Mouse (Mus musculus) lung, postnatal 14 days (tissue): ENCODE measurements around the gene Klf16.
A peak's percentile ranks its signal among the peaks of the same experiment; 100 is the strongest.
"Not testable (repeated sequence)": the region's sequence is repeated elsewhere in the genome, so short reads cannot be mapped to it uniquely, and the experiment has no call there.

Source experiments
- DNase-seq: peaks from one replicate; pipeline ENCODE4 v3.0.0; 2021

Klf16 gene

GRCm38 (mm10) chr10:80605721-80606120, 28.6 kb upstream of the Klf16 start, which contains the start of gene Gm49322:
Gene Gm49322 (plus strand): TSS chr10:80606021.
- DNase-seq, result not testable (repeated sequence)

DNA sequence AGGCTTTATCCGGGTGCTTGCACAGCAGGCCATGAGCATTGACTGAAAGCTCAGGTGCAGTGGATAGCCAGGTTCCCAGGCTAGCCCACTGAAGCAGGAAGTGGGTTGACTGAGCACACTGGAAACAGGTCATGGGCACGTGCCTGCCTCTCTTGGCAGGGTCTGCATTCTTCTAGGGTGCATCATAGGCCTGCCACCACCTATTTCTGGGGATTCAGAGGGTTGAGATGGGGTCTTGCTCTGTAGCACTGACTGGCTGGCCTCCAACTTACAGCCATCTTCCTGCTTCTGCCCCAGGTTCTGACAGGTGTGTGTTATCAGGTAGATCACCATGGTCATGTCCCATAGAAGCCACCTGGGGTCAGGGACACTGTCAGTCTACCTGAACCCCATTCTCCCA, 27.9 kb upstream of the Klf16 start:
- no peak for DNase-seq

DNA sequence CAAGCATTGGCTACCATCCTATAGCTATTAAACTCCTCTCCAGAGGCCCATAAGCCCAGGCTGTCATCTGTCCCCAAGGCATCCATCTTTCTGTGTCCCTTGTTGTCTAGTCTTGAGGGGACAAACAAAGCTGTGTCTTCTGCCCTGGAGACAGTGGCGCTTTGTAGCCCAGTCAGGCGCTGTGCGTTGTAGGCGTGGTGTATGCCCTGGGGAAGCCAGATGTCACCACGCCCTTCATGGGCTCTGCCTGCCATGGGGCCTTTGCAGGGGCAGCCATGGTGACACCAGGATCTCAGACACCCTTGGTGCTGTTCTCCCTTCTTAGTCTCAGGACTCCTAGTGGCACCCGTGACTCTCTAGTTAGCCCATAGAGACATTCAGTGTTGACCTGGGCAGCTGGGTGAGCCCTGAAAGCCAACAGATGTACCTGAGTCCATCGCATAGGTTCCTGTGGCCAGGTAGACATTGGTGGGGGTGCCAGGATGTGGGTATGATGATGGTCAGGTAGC, 26.9 kb upstream of the Klf16 start:
- DNase-seq, result no peak

- no peak for DNase-seq
Observed at GRCm38 (mm10) chr10:80603364-80603763, 26.2 kb upstream of the Klf16 start.

DNA sequence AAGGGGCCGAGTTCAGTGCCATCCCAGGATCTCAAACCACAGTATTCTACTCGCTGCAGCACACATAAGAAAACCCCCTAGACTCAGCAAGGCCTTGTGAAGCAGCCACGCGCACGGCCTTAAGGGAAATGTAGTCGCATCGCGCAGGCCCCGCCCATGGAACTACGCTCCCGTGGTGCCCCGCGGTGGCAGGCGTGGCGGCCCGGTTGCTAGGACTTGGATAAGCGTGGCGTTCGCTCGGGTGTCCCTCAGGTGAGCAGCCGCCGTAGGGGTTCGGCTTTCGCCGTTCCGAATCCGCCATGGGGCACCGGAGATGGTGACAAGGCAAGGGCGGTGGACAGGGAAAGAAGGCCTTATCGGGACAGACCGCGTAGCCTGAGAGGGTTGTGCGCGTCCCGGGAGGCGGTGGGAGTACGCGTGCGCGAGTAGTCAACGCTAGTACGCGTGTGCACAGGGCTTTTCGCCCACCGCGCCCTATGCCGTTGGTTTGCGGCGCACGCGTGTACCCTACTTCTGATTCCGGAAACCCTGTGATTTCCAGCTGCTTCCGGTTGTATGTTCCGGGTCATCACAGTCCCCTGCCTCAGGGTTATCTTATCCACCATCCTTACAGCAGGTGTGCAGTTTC, 25.7 kb upstream of the Klf16 start, which contains the start of the genes Scamp4 and Adat3:
Scamp4 (plus strand) TSS at position 175 of the 628 bp plus-strand sequence.
Adat3 (plus strand) TSS at position 183 of the 628 bp plus-strand sequence.
- peak; percentile 93 for DNase-seq

DNA sequence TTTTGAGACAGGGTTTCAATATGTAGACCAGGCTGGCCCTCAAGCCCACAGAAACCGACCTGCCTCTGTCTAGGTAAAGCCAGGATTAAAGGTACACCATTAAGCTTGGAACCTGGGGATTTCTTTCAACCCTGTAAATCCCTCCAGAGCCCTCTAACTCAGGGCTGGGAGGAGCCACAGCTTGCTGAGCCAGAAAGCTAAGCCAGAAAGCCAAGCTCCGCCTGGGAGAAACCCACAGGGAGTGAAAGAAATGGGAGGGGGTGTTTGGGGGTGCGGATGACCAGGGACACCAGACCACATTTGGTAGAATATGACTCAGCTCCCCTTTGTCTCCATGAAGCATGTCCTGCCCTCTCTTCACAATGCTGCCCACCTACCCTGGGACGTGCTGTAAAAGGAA, 19.2 kb upstream of the Klf16 start:
- no peak for DNase-seq

GRCm38 (mm10) chr10:80589879-80590854, 13.0 kb upstream of the Klf16 start, which contains the start of gene Abhd17a:
Gene Abhd17a (minus strand): TSS chr10:80590341.
- peak; percentile 97 for DNase-seq

- no peak for DNase-seq
Observed at GRCm38 (mm10) chr10:80589127-80589878, 12.2 kb upstream of the Klf16 start.

DNA sequence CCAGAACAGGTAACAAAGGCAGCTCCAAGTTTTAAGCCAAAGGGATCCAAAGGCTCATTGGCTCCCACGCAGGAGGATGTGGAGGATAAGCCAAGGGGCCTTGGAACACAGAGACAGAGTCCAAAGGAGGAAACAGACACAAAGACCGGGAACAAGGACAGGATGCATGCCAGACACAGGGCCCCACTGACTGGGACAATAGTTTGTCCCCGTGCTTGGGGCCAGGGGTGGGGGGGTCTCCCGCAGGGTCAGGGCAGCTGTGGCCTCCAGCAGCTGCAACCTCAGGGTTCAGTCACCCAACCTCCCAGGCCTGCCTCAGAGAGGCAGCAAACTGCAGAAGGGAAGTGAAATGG, 10.2 kb upstream of the Klf16 start:
- DNase-seq, result peak; percentile 50

GRCm38 (mm10) chr10:80586407-80587304, 9.5 kb upstream of the Klf16 start:
- no peak for DNase-seq

DNA sequence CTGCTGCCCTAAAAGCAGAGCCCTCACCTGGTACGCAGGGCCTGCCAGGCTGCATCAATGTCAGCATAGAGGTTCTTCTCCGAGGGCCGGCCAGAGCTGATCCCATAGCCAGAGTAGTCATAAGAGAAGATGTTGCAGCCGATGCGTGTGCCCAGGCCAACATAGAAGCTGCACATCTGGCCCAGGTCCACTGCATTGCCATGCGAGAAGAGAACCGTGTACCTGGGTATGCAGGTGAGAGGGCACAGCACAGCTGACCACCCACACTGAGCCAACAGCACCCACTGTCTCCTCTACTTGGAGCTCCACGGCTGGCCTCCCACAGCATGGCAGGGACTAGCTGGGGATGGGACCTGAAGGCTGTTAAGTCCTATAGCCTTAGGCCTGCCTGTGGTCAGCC, 8.5 kb upstream of the Klf16 start:
- no peak for DNase-seq

DNA sequence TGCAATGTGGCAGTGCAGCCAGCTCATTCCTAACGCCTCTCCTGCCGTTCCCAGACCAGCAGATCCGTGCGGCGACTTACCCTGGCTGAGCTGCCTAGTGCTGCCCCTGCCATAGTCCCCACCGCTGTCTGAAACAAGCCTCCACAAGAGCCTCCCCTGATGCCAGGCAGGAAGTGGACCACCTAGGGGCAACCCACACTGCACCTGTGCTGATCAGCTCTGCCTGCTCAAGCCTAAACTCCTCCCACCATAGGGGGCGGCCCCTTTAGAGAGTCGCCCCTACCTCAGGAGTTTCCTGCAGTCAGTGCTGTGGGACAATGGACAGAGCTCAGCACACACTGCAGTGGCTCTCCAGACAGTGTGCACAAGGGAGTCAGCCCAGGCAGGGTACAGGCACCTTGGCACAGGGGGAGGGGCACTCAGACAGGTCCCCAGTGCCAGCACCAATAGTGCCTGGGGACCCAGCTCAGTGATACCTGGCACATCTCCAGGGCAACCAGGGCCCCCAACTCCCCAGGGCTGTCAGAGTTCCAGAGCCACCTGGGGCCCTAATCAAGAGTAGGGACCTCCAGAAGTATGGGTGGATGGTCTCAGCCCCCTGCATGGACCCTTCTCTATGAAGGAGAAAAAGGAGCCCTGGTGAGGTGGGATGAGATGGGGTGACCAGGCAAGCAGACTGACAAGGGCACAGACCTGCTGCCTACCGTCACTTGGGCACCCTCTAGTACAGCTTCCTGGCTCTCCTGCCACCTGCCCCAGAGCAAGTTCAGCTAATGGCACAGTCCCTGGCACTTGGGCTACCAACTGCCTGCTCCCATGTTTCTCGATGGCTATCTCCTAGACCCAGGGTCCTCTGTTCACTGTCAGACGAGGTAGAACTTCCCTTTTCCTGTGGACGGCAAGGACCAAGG, 7.8 kb upstream of the Klf16 start:
- no peak for DNase-seq

DNA sequence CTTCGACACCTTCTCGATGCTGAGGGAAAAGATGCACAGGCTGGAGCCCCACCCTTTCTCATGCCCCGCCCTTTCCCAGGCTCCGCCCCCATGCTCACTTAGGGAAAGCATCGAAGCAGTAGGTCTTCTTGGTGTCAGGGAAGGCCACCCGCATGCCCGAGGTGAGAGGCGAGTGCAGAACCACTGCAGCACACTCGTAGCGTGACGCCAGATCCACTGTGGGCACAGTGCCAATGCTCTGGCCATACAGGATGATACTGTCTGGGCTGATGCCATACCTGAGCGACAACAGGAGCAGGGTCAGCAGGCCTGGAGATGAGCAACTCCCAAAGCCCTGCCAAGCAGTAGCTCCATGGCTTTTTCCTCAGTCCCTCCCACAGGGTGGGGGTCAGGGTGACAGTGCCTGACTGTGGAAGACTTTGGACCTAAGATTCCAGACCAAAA, 6.9 kb upstream of the Klf16 start:
- DNase-seq, result no peak

GRCm38 (mm10) chr10:80583047-80583446, 5.9 kb upstream of the Klf16 start:
- DNase-seq, result no peak

DNA sequence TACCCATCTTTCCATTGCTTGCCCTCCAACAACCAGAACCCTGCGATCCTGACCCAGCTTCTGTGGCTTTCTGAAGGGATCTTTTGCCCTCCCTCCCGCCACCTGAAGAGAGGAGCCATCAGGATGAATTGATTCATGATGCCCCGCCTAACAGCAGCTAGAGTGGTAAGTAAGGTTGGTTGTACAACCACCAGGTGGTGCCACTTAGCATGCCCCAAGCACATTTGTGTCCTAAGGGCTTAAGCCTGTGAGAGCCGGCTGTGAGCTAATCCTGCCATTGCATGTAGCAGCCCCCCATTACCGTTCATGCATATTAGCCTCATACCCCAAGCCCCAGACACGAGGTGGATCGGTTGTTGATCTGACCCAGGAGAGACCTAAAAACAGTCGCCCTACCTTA, 1.8 kb upstream of the Klf16 start:
- peak; percentile 74 for DNase-seq

GRCm38 (mm10) chr10:80578131-80578750, 1.1 kb upstream of the Klf16 start:
- DNase-seq, result peak; percentile 86

GRCm38 (mm10) chr10:80576351-80577194, 548 bp downstream of the Klf16 start:
- peak; percentile 58 for DNase-seq

- DNase-seq, result no peak
Observed at GRCm38 (mm10) chr10:80575925-80576324, 1.2 kb downstream of the Klf16 start.

- DNase-seq, result no peak
Observed at GRCm38 (mm10) chr10:80574896-80575295, 2.2 kb downstream of the Klf16 start.
